Mouse (Mus musculus) splenic B cell, adult 2 months (primary cell): ENCODE results near the gene Snx32.

Experiments
- DNase-seq: peaks from one replicate; pipeline ENCODE4 v3.0.0-alpha.2; 2011; ENCODE audit warnings: low read depth, low spot score
- H3K27me3 ChIP-seq: 2 replicates; pipeline ENCODE4 v1.6.1; 2012; ENCODE audit warnings: mild to moderate bottlenecking, low read length, moderate library complexity, mixed read lengths; ENCODE audit not compliant: control insufficient read depth, poor library complexity, insufficient read depth, severe bottlenecking
- H3K36me3 ChIP-seq: 2 replicates; pipeline ENCODE4 v1.6.1; 2012; ENCODE audit warnings: mild to moderate bottlenecking, low read length, moderate library complexity, mixed read lengths; ENCODE audit not compliant: control insufficient read depth, poor library complexity, insufficient read depth, severe bottlenecking

Gene Snx32

GRCm38 (mm10) chr19:5510031-5511026 is at the start of gene Snx32:
Snx32 (minus strand) TSS chr19:5510538.
- Histone ChIP-seq H3K36me3 (no peaks in the 10 kb centered on the region), H3K27me3 (no peaks in the 10 kb centered on the region)
- peak; percentile 99 for DNase-seq

- Histone ChIP-seq H3K27me3 (no peaks in the 10 kb centered on the region; the same call in 1 of the 2 replicates), H3K36me3 (no peaks in the 10 kb centered on the region)
- peak; percentile 45 for DNase-seq
Measured at GRCm38 (mm10) chr19:5559631-5560456, 49.5 kb upstream of the Snx32 start.

- DNase-seq, result no peak
- Histone ChIP-seq H3K27me3 (no peaks in the 10 kb centered on the region; the same call in 1 of the 2 replicates), H3K36me3 (no peaks in the 10 kb centered on the region)
Measured at GRCm38 (mm10) chr19:5559229-5559628, 48.9 kb upstream of the Snx32 start.

GRCm38 (mm10) chr19:5558770-5559169 is 48.4 kb upstream of the Snx32 start:
- Histone ChIP-seq H3K27me3 (no peaks in the 10 kb centered on the region; the same call in 1 of the 2 replicates), H3K36me3 (no peaks in the 10 kb centered on the region)
- DNase-seq, result no peak

GRCm38 (mm10) chr19:5558169-5558568 is 47.8 kb upstream of the Snx32 start:
- no peaks in the 10 kb centered on the region; the same call in 1 of the 2 replicates for H3K27me3 ChIP-seq
- DNase-seq, result no peak
- no peaks in the 10 kb centered on the region for H3K36me3 ChIP-seq

- H3K27me3 ChIP-seq, result no peaks in the 10 kb centered on the region; the same call in 1 of the 2 replicates
Measured at GRCm38 (mm10) chr19:5554212-5554611, 43.9 kb upstream of the Snx32 start.

GRCm38 (mm10) chr19:5553802-5554201 is 43.5 kb upstream of the Snx32 start:
- Histone ChIP-seq H3K36me3 (no peaks in the 10 kb centered on the region), H3K27me3 (no peaks in the 10 kb centered on the region; the same call in 1 of the 2 replicates)
- DNase-seq, result no peak

More at GRCm38 (mm10) chr19:5554212-5554611, 43.9 kb upstream of the Snx32 start:
- no peak for DNase-seq
- H3K36me3 ChIP-seq, result no peaks in the 10 kb centered on the region

- Histone ChIP-seq H3K36me3 (no peaks in the 10 kb centered on the region), H3K27me3 (no peaks in the 10 kb centered on the region)
- DNase-seq, result no peak
Measured at GRCm38 (mm10) chr19:5547471-5548056, 37.2 kb upstream of the Snx32 start.

GRCm38 (mm10) chr19:5544031-5544430 is 33.7 kb upstream of the Snx32 start:
- no peaks in the 10 kb centered on the region for H3K36me3 ChIP-seq
- H3K27me3 ChIP-seq, result no peaks in the 10 kb centered on the region
- DNase-seq, result no peak

- no peaks in the 10 kb centered on the region for H3K36me3 ChIP-seq
- H3K27me3 ChIP-seq, result no peaks in the 10 kb centered on the region
- no peak for DNase-seq
Measured at GRCm38 (mm10) chr19:5543362-5543761, 33.0 kb upstream of the Snx32 start.

- Histone ChIP-seq H3K27me3 (no peaks in the 10 kb centered on the region), H3K36me3 (no peaks in the 10 kb centered on the region)
- DNase-seq, result no peak
Measured at GRCm38 (mm10) chr19:5538786-5539185, 28.4 kb upstream of the Snx32 start.

GRCm38 (mm10) chr19:5532520-5532919 is 22.2 kb upstream of the Snx32 start:
- H3K36me3 ChIP-seq, result no peaks in the 10 kb centered on the region

GRCm38 (mm10) chr19:5530138-5530524 is 19.8 kb upstream of the Snx32 start:
- DNase-seq, result no peak
- Histone ChIP-seq H3K36me3 (no peaks in the 10 kb centered on the region), H3K27me3 (no peaks in the 10 kb centered on the region)

More at GRCm38 (mm10) chr19:5532520-5532919, 22.2 kb upstream of the Snx32 start:
- no peak for DNase-seq
- H3K27me3 ChIP-seq, result no peaks in the 10 kb centered on the region

- H3K36me3 ChIP-seq, result no peaks in the 10 kb centered on the region
- no peaks in the 10 kb centered on the region for H3K27me3 ChIP-seq
- peak; percentile 96 for DNase-seq
Measured at GRCm38 (mm10) chr19:5529325-5530137, 19.2 kb upstream of the Snx32 start.
